Mouse (Mus musculus): ENCODE measurements around the gene Olfr380. TPM values are rescaled to one million over a fixed set of nuclear protein-coding genes. Genes with fewer than 3 reads are reported as not detected.

Gene Olfr380
- not detected in 2 replicates for polyA plus RNA-seq (2015; fragmentation: Nextera tagmentation; extraction: Ambion mirVana)

GRCm38 (mm10) chr11:73457408-73457807 is at the start of gene Olfr380:
Olfr380 (minus strand) TSS chr11:73457508.
- Histone ChIP-seq H3K36me3 (no peaks in the 10 kb centered on the region), H3K4me2 (replicated peaks) (no peak within 1 kb of the TSS), H3K4me3 (replicated peaks) (no peak within 1 kb of the TSS), H3K4me1 (replicated peaks) (no peaks in the 10 kb centered on the region), H3K9ac (no peak within 1 kb of the TSS), H3K27ac (no peak within 1 kb of the TSS), H3K27me3 (replicated peaks) (no peaks in the 10 kb centered on the region), H3K9me3 (no peaks in the 10 kb centered on the region)
- ATAC-seq: no peak
- WGBS: 90% methylated on average over 1 of the region's 1 CpGs

GRCm38 (mm10) chr11:73491503-73491902 is 34.2 kb upstream of the Olfr380 start, which contains the start of gene Olfr381:
Olfr381 (minus strand) TSS chr11:73491603.
- ATAC-seq: no peak

GRCm38 (mm10) chr11:73428377-73428776 is 28.9 kb downstream of the Olfr380 start, which contains the start of gene Olfr378:
Olfr378 (minus strand) TSS chr11:73428477.
- no peak for ATAC-seq

More at GRCm38 (mm10) chr11:73491503-73491902, 34.2 kb upstream of the Olfr380 start, which contains the start of gene Olfr381:
- H3K4me1 ChIP-seq (replicated peaks): no peaks in the 10 kb centered on the region
- H3K27me3 ChIP-seq (replicated peaks): no peaks in the 10 kb centered on the region
- H3K36me3 ChIP-seq: no peaks in the 10 kb centered on the region
- no peak within 1 kb of the TSS for H3K9ac ChIP-seq
- no peak within 1 kb of the TSS for H3K4me3 ChIP-seq (replicated peaks)
- H3K4me2 ChIP-seq (replicated peaks): no peak within 1 kb of the TSS
- H3K27ac ChIP-seq: no peak within 1 kb of the TSS
- no peaks in the 10 kb centered on the region for H3K9me3 ChIP-seq

More at GRCm38 (mm10) chr11:73428377-73428776, 28.9 kb downstream of the Olfr380 start, which contains the start of gene Olfr378:
- WGBS: 92% methylated on average over 1 of the region's 1 CpGs
- H3K4me3 ChIP-seq (replicated peaks): no peak within 1 kb of the TSS
- no peak within 1 kb of the TSS for H3K9ac ChIP-seq
- no peak within 1 kb of the TSS for H3K4me2 ChIP-seq (replicated peaks)
- H3K9me3 ChIP-seq: no peaks in the 10 kb centered on the region
- H3K27me3 ChIP-seq (replicated peaks): no peaks in the 10 kb centered on the region
- no peaks in the 10 kb centered on the region for H3K4me1 ChIP-seq (replicated peaks)
- H3K36me3 ChIP-seq: no peaks in the 10 kb centered on the region
- no peak within 1 kb of the TSS for H3K27ac ChIP-seq

Other genes starting within 250 kb of the Olfr380 start
- 0.10 TPM in 2 replicates for gene Trpv1, start 223.2 kb downstream of the Olfr380 start, polyA plus RNA-seq (2015; fragmentation: Nextera tagmentation; extraction: Ambion mirVana)
- gene Trpv3, start 190.1 kb downstream of the Olfr380 start, polyA plus RNA-seq (2015; fragmentation: Nextera tagmentation; extraction: Ambion mirVana): 0.04 and 0.10 TPM in 2 replicates
- 0.94 and 1.3 TPM in 2 replicates for gene Aspa, start 127.9 kb downstream of the Olfr380 start, polyA plus RNA-seq (2015; fragmentation: Nextera tagmentation; extraction: Ambion mirVana)
- not detected in 2 replicates for gene Gm49340, start 127.8 kb downstream of the Olfr380 start, polyA plus RNA-seq (2015; fragmentation: Nextera tagmentation; extraction: Ambion mirVana)
- 0.18 and 0.47 TPM in 2 replicates for gene Spata22, start 127.8 kb downstream of the Olfr380 start, polyA plus RNA-seq (2015; fragmentation: Nextera tagmentation; extraction: Ambion mirVana)
- not detected in 2 replicates for gene Olfr20, start 106.7 kb downstream of the Olfr380 start, polyA plus RNA-seq (2015; fragmentation: Nextera tagmentation; extraction: Ambion mirVana)
- gene Olfr376, start 86.3 kb downstream of the Olfr380 start, polyA plus RNA-seq (2015; fragmentation: Nextera tagmentation; extraction: Ambion mirVana): not detected in 2 replicates
- not detected in 2 replicates for gene Olfr1, start 57.9 kb downstream of the Olfr380 start, polyA plus RNA-seq (2015; fragmentation: Nextera tagmentation; extraction: Ambion mirVana)
- not detected in 2 replicates for gene Olfr378, start 29.0 kb downstream of the Olfr380 start, polyA plus RNA-seq (2015; fragmentation: Nextera tagmentation; extraction: Ambion mirVana)
- not detected in 2 replicates for gene Olfr381, start 34.1 kb upstream of the Olfr380 start, polyA plus RNA-seq (2015; fragmentation: Nextera tagmentation; extraction: Ambion mirVana)
- gene Olfr382, start 59.7 kb upstream of the Olfr380 start, polyA plus RNA-seq (2015; fragmentation: Nextera tagmentation; extraction: Ambion mirVana): not detected in 2 replicates
- not detected in 2 replicates for gene Olfr385, start 135.5 kb upstream of the Olfr380 start, polyA plus RNA-seq (2015; fragmentation: Nextera tagmentation; extraction: Ambion mirVana)
- gene Olfr384, start 141.1 kb upstream of the Olfr380 start, polyA plus RNA-seq (2015; fragmentation: Nextera tagmentation; extraction: Ambion mirVana): not detected in 2 replicates
- not detected in 2 replicates for gene Zfp735, start 231.3 kb upstream of the Olfr380 start, polyA plus RNA-seq (2015; fragmentation: Nextera tagmentation; extraction: Ambion mirVana)

All from intestine, embryonic 15.5 days (tissue).